Mouse (Mus musculus) heart, embryonic 13.5 days (tissue): ENCODE data around the gene Cand2. TPM values are rescaled to one million over a fixed set of nuclear protein-coding genes. Genes with fewer than 3 reads are reported as not detected.

Source experiments
- ATAC-seq: fragments of 200-750 bp; cut with Nextera tagmentation; 2 replicates; pipeline ENCODE4 v1.8.0; 2017; ENCODE audit warnings: moderate TSS enrichment; ENCODE audit not compliant: insufficient number of reproducible peaks, low FRiP score, low TSS enrichment; ENCODE audit errors: extremely low read depth
- H3K27ac ChIP-seq: fragments of 300-500 bp; sonication (generic); replicated peaks from 2 replicates; pipeline ENCODE4 v1.5.1; 2015; ENCODE audit warnings: moderate library complexity, mild to moderate bottlenecking, inconsistent platforms
- H3K27me3 ChIP-seq: fragments of 300-500 bp; sonication (generic); replicated peaks from 2 replicates; pipeline ENCODE4 v1.6.1; 2015; ENCODE audit warnings: mild to moderate bottlenecking, inconsistent platforms
- H3K36me3 ChIP-seq: fragments of 300-500 bp; sonication (generic); 2 replicates; pipeline ENCODE4 v1.6.1; 2015; ENCODE audit warnings: mild to moderate bottlenecking, inconsistent platforms
- H3K4me1 ChIP-seq: fragments of 300-500 bp; sonication (generic); 2 replicates; pipeline ENCODE4 v1.6.1; 2015; ENCODE audit warnings: inconsistent platforms
- H3K4me2 ChIP-seq: fragments of 300-500 bp; sonication (generic); 2 replicates; pipeline ENCODE4 v1.6.1; 2015; ENCODE audit warnings: inconsistent platforms, mild to moderate bottlenecking, moderate library complexity
- H3K4me3 ChIP-seq: fragments of 300-500 bp; sonication (generic); 2 replicates; pipeline ENCODE4 v1.5.1; 2015; ENCODE audit warnings: moderate library complexity, mild to moderate bottlenecking, inconsistent platforms
- H3K9ac ChIP-seq: fragments of 300-500 bp; sonication (generic); 2 replicates; pipeline ENCODE4 v1.6.1; 2015; ENCODE audit warnings: inconsistent platforms, mild to moderate bottlenecking, moderate library complexity
- H3K9me3 ChIP-seq: fragments of 300-500 bp; sonication (generic); 2 replicates; pipeline ENCODE4 v1.6.1; 2016; ENCODE audit warnings: inconsistent platforms
- WGBS: fragments of 180-500 bp; shearing (Covaris S2); methylation state at CpG from one replicate; pipeline ENCODE4 v1.1.7; 2015; ENCODE audit warnings: mixed read lengths; 5-methylcytosine and 5-hydroxymethylcytosine counted together
- polyA plus RNA-seq: library from polyadenylated mRNA; unstranded; fragments of >200 nt; fragmentation: Nextera tagmentation; extraction: Ambion mirVana; gene quantifications from 2 replicates; pipeline ENCODE4 v1.2.1, GENCODE M21; 2015

Gene Cand2
- polyA plus RNA-seq: 51.2 and 52.5 TPM in 2 replicates

- Histone ChIP-seq H3K36me3 (peaks cover 21% of the 10 kb centered on the region), H3K4me3 (peak within 1 kb of the TSS; percentile 77), H3K27me3 (no peaks in the 10 kb centered on the region), H3K9ac (peak within 1 kb of the TSS; percentile 94), H3K27ac (peak within 1 kb of the TSS; percentile 98), H3K9me3 (peaks cover 3% of the 10 kb centered on the region; the same call in 1 of the 2 replicates), H3K4me1 (peaks cover 50% of the 10 kb centered on the region), H3K4me2 (peak within 1 kb of the TSS; percentile 93)
- peak; percentile 57 for ATAC-seq
- WGBS: under 1% methylated on average over 28 of the region's 28 CpGs
Measured at GRCm38 (mm10) chr6:115774501-115774921, at the start of gene Cand2. Gene Cand2 (plus strand): TSS chr6:115774538.

- Histone ChIP-seq H3K9ac (no peak overlapping the region), H3K9me3 (peaks cover 7% of the 10 kb centered on the region; the same call in 1 of the 2 replicates), H3K4me2 (no peak overlapping the region), H3K27me3 (no peaks in the 10 kb centered on the region), H3K27ac (no peak overlapping the region), H3K36me3 (no peaks in the 10 kb centered on the region), H3K4me3 (no peak overlapping the region), H3K4me1 (peaks cover 24% of the 10 kb centered on the region)
- WGBS: 79% methylated on average over 1 of the region's 1 CpGs
- ATAC-seq: no peak
Measured at GRCm38 (mm10) chr6:115727108-115727507, 47.2 kb upstream of the Cand2 start.

- no peak overlapping the region for H3K9ac ChIP-seq
- H3K4me1 ChIP-seq: peaks cover 19% of the 10 kb centered on the region
- H3K36me3 ChIP-seq: no peaks in the 10 kb centered on the region
- H3K4me3 ChIP-seq: no peak overlapping the region
- 58% methylated on average over 2 of the region's 2 CpGs for WGBS
- H3K27ac ChIP-seq: no peak overlapping the region
- no peaks in the 10 kb centered on the region for H3K27me3 ChIP-seq
- peaks cover 7% of the 10 kb centered on the region; the same call in 1 of the 2 replicates for H3K9me3 ChIP-seq
- no peak for ATAC-seq
- H3K4me2 ChIP-seq: no peak overlapping the region
Measured at GRCm38 (mm10) chr6:115727570-115727969, 46.8 kb upstream of the Cand2 start.

GRCm38 (mm10) chr6:115730560-115731342 is 43.6 kb upstream of the Cand2 start:
- peak overlapping the region; percentile 22 for H3K4me2 ChIP-seq
- H3K4me1 ChIP-seq: peaks cover 13% of the 10 kb centered on the region
- H3K9ac ChIP-seq: 0 out of 2 replicates have a peak overlapping the region, but pooled peaks have one; percentile 16
- H3K27me3 ChIP-seq: no peaks in the 10 kb centered on the region
- peaks cover 13% of the 10 kb centered on the region for H3K9me3 ChIP-seq
- no peak overlapping the region for H3K4me3 ChIP-seq
- 58% methylated on average over 20 of the region's 20 CpGs for WGBS
- no peak for ATAC-seq
- H3K36me3 ChIP-seq: no peaks in the 10 kb centered on the region
- 0 out of 2 replicates have a peak overlapping the region, but pooled peaks have one; percentile 8 for H3K27ac ChIP-seq

GRCm38 (mm10) chr6:115732341-115732928 is 41.9 kb upstream of the Cand2 start:
- Histone ChIP-seq H3K27me3 (no peaks in the 10 kb centered on the region), H3K9ac (no peak overlapping the region), H3K36me3 (no peaks in the 10 kb centered on the region), H3K4me1 (peaks cover 13% of the 10 kb centered on the region), H3K27ac (no peak overlapping the region), H3K4me3 (no peak overlapping the region), H3K9me3 (peaks cover 9% of the 10 kb centered on the region), H3K4me2 (no peak overlapping the region)
- 76% methylated on average over 22 of the region's 22 CpGs for WGBS
- no peak for ATAC-seq

GRCm38 (mm10) chr6:115734909-115735308 is 39.4 kb upstream of the Cand2 start:
- H3K27me3 ChIP-seq: no peaks in the 10 kb centered on the region
- WGBS: 66% methylated on average over 4 of the region's 4 CpGs

GRCm38 (mm10) chr6:115739056-115739455 is 35.3 kb upstream of the Cand2 start:
- no peak for ATAC-seq
- H3K27ac ChIP-seq: no peak overlapping the region
- H3K4me3 ChIP-seq: no peak overlapping the region
- H3K27me3 ChIP-seq: no peaks in the 10 kb centered on the region
- H3K4me1 ChIP-seq: no peaks in the 10 kb centered on the region
- H3K9ac ChIP-seq: no peak overlapping the region
- no peaks in the 10 kb centered on the region for H3K36me3 ChIP-seq
- H3K9me3 ChIP-seq: peaks cover 6% of the 10 kb centered on the region; the same call in 1 of the 2 replicates
- 82% methylated on average over 5 of the region's 5 CpGs for WGBS
- H3K4me2 ChIP-seq: no peak overlapping the region

More at GRCm38 (mm10) chr6:115734909-115735308, 39.4 kb upstream of the Cand2 start:
- H3K4me3 ChIP-seq: no peak overlapping the region
- no peak overlapping the region for H3K27ac ChIP-seq
- H3K4me2 ChIP-seq: no peak overlapping the region
- H3K4me1 ChIP-seq: peaks cover 13% of the 10 kb centered on the region
- ATAC-seq: no peak
- H3K9ac ChIP-seq: no peak overlapping the region
- no peaks in the 10 kb centered on the region for H3K36me3 ChIP-seq
- H3K9me3 ChIP-seq: peaks cover 6% of the 10 kb centered on the region; the same call in 1 of the 2 replicates

GRCm38 (mm10) chr6:115743569-115743968 is 30.8 kb upstream of the Cand2 start:
- H3K36me3 ChIP-seq: no peaks in the 10 kb centered on the region
- H3K27ac ChIP-seq: no peak overlapping the region
- 4% methylated on average over 1 of the region's 1 CpGs for WGBS
- ATAC-seq: no peak; the same call in 1 of the 2 replicates
- no peak overlapping the region for H3K4me2 ChIP-seq
- H3K4me3 ChIP-seq: no peak overlapping the region
- H3K9me3 ChIP-seq: no peaks in the 10 kb centered on the region
- no peaks in the 10 kb centered on the region for H3K4me1 ChIP-seq
- no peaks in the 10 kb centered on the region for H3K27me3 ChIP-seq
- H3K9ac ChIP-seq: no peak overlapping the region

- ATAC-seq: no peak
- H3K4me1 ChIP-seq: no peaks in the 10 kb centered on the region
- no peak overlapping the region for H3K27ac ChIP-seq
- no peaks in the 10 kb centered on the region for H3K27me3 ChIP-seq
- H3K4me3 ChIP-seq: no peak overlapping the region
- H3K36me3 ChIP-seq: no peaks in the 10 kb centered on the region
- WGBS: 31% methylated on average over 1 of the region's 1 CpGs
- H3K9me3 ChIP-seq: no peaks in the 10 kb centered on the region
- H3K9ac ChIP-seq: no peak overlapping the region
- H3K4me2 ChIP-seq: no peak overlapping the region
Measured at GRCm38 (mm10) chr6:115746326-115746725, 28.0 kb upstream of the Cand2 start.

GRCm38 (mm10) chr6:115755536-115755935 is 18.8 kb upstream of the Cand2 start:
- no peaks in the 10 kb centered on the region for H3K36me3 ChIP-seq
- peaks cover 20% of the 10 kb centered on the region for H3K4me1 ChIP-seq
- H3K27ac ChIP-seq: no peak overlapping the region
- peak overlapping the region; percentile 33; the same call in 1 of the 2 replicates for H3K9ac ChIP-seq
- whole genome bisulfite sequencing: 35% methylated on average over 7 of the region's 7 CpGs
- peak; percentile 18; the same call in 1 of the 2 replicates for ATAC-seq
- no peak overlapping the region for H3K4me2 ChIP-seq
- H3K4me3 ChIP-seq: no peak overlapping the region
- no peaks in the 10 kb centered on the region for H3K9me3 ChIP-seq
- no peaks in the 10 kb centered on the region for H3K27me3 ChIP-seq

GRCm38 (mm10) chr6:115758981-115759435 is 15.3 kb upstream of the Cand2 start:
- 54% methylated on average over 9 of the region's 9 CpGs for WGBS
- Histone ChIP-seq H3K4me3 (no peak overlapping the region), H3K9ac (no peak overlapping the region), H3K36me3 (no peaks in the 10 kb centered on the region), H3K27me3 (no peaks in the 10 kb centered on the region), H3K4me1 (peaks cover 54% of the 10 kb centered on the region), H3K9me3 (no peaks in the 10 kb centered on the region), H3K4me2 (no peak overlapping the region), H3K27ac (no peak overlapping the region; the same call in 1 of the 2 replicates)
- ATAC-seq: no peak
